Mouse (Mus musculus) left cerebral cortex, postnatal 10 days (tissue): ENCODE data around the gene Mysm1. TPM values are rescaled to one million over a fixed set of nuclear protein-coding genes. Genes with fewer than 3 reads are reported as not detected.

Experiments
- DNase-seq, 2 experiments: peaks; one replicate each; pipeline ENCODE4 v3.0.0; 2021 to 2022; ENCODE audit warnings: low spot score in 2 of 2, mixed read lengths in 1 of 2; ENCODE audit errors: extremely low spot score in 1 of 2
- intact Hi-C: fragments of 180-260 bp; cut with DNase I; formaldehyde crosslinking; loops from one replicate; pipeline ENCODE4 v1.15.1; 2025
- total RNA-seq, 2 experiments: library from RNA; stranded (reverse); gene quantifications; 2 replicates each; pipeline ENCODE4 v1.2.3; 2021

The Mysm1 gene
- total RNA-seq, 2 experiments from 2014 or later = 27.5 to 28.9 TPM

GRCm38 (mm10) chr4:94987725-94988124 is 8.8 kb upstream of the Mysm1 start:
- intact Hi-C loops = no loop called here
- no peak for DNase-seq

DNA sequence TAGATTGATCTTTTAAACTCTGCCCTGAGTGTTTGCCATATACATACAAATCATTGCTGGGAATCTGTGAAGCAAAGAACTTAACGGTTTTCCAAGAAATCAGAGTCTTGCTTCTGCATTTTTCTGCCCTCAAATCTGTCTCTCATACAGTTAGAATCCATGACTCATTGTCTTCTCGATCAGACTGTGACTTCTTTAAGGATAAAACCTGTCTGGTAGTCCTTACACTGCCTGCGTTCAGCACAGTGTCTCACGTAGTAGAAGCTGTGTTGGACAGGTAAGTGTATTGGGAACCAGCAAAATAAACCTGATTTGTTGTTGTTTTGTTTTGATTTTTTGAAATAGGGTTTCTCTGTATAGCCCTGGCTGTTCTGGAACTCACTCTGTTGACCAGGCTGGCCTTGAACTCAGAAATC is 608 bp upstream of the Mysm1 start:
- no peak for DNase-seq
- intact Hi-C loops = no loop called here

- no peak for DNase-seq
- intact Hi-C loops = no loop called here
Measured at GRCm38 (mm10) chr4:94973321-94973720, 5.6 kb downstream of the Mysm1 start.

DNA sequence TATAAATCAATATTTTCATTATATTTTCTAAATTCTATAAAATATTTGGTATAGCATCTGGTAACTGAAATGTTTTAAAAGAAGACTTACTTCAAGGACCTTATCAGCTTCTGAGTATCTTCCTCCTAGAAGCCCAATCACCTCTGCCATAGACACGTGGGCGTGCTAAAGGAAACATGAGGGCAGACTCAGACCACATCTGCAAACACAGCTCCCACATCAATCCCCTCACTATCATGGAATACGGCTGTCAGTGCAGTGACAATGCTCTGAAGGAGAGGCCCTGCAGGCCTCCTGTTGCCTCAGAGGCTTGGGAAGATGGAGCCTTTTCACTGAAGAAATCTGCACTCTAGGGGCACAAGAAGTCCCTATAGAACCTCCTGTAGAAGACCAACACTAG is 26.1 kb downstream of the Mysm1 start:
- intact Hi-C loops = loop anchor here (10.0 kb wide), 3 partner anchors 288 to 1062 kb away; no protein-coding TSS in a partner anchor
- DNase-seq = no peak

DNA sequence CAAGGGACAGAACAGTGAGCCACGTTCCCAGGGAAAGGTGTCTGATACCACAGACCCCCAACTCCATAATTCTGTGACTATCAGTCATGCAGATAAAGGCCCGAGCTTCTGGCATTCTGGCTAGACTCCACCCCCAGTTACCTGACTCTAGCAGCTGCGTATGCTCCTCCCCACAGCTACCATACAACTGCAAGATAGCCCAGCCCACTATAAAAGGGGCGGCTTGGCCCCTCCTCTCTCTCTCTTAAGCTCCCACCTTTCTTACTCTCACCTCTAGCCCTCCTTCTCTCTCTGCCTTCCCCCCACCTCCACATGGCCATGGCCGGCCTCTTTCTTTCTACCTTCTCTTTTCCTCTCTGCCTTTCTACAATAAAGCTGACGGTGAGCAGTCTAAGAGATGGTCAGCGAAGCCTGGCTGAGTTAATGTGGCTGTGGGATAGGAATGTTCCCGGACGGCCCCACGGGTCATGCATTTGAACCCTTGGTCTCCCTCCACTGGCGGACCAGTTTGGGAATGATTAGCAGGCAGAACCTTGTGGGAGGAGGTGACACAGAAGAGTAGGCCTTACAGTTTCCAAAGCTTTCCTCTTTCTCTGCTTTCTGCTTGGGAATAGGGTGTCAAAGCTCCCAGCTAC is 37.6 kb downstream of the Mysm1 start:
- intact Hi-C loops = no loop called here
- DNase-seq = no peak

DNA sequence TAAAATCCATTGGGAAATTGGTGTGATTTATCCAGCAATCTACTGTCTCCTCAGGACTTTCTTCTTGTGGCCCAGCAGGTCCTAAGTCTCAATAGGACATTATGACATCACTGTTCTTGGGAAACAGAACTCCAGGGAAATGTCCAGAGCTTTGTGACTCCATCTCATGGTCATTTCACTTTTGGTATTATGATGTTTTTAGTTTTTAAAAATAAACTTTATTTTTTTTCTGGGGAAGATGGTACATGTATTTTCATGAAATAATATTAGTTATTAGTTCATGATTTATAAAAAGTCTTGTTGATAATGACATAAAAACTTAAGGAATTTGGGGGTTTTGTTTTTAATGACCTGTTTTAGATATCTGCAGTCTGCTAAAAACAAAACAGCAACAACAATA is 50.2 kb downstream of the Mysm1 start, which contains the start of gene Eqtn:
Eqtn (minus strand) TSS at position 101 of the 400 bp plus-strand sequence.
- intact Hi-C loops = no loop called here
- DNase-seq = no peak

DNA sequence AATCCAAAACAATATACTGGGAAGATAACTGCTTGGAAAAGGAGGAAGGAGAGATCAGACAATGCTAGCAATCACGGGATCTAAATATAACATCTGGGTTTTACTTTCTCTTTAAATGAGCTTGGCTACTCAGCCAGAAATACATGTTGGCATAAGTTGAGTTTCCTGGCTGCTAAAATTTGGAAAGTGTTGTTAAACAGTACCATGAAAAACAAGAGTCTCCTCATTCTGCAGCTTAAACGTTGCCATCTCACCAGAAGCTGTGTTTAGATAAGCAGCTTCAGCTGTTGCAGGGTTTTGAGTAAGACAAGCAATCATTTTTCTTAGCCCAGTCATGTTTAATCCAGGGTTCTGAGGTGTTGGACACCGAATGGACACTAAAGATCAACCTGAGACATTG is 77.1 kb downstream of the Mysm1 start:
- no peak for DNase-seq
- intact Hi-C loops = no loop called here

DNA sequence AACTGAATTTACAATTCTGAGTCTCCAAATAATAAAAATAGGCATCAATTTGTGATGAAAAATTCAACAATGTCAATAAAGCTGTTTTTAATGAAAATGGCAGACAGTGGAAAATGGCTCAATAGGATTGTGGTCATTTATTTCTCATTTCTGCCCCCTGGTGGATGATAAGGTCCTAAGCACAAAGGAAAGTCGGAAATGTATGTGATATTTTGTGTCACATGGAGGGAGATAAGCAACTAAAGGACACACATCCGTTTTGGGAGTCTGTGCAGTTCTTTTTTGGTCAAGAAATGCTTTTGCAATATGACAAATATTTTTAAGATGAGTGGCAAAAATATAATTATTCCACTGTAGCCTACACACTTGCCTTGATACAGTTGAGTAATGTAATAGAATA is 78.2 kb downstream of the Mysm1 start:
- DNase-seq = no peak
- intact Hi-C loops = no loop called here

Other genes starting within 250 kb of the Mysm1 start
- 10 to 100 TPM; 10.7 to 12.1 TPM for gene Tek, start 239.8 kb downstream of the Mysm1 start, total RNA-seq
- gene Eqtn, start 50.3 kb downstream of the Mysm1 start, total RNA-seq = 1 to 10 TPM in 1 of 2 experiments, under 1 TPM in 1; 0.30 to 1.2 TPM
- 10 to 100 TPM; 38.0 to 39.8 TPM for gene Jun, start 73.1 kb upstream of the Mysm1 start, total RNA-seq